Mouse (Mus musculus) layer of hippocampus, adult 9-11 months (tissue): Measurements from ENCODE around the gene Gm42420.

Experiments
- DNase-seq: peaks from one replicate; pipeline ENCODE4 v3.0.0; 2022

Gene Gm42420

DNA sequence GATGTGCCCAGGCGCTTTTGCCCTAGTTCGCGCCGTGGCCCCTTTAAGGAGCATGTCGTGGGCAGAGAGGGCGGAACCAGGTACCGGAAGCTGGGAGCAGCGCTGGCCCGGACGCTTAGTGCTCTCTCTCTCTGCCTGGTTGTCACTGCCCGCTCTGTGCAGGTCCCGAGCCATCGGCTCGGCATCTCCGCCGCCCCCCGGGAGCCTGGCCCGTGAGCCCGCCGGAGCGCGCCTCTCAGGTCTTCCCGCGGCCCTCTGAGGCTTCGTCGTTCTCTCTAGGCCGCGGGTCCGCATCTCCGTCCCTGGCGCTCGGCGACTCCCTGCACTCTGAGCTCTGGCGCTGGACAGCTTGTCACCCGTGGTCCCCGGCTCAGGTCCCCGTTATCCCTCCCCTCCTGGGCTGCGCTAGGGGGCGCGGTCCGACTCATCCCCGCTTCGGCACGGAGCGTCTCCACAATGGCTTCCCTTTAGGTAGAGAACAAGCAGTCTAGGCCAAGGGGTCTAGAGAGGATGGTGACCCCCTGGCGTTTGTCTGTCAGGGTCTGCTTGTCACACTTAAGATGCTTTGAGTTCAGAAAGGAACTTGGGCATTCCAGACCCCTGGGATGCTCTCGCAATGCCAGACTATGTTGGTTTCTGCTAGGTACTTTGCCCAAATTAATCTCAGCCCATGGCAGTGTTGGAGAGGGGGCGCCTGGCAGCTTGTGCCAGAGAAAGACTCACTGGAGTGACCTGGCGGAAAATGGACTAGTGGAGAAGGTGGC is 11.6 kb upstream of the Gm42420 start, which contains the start of gene Adck2:
Adck2 (plus strand) TSS at position 83 of the 764 bp plus-strand sequence.
- DNase-seq = peak; percentile 83

- no peak for DNase-seq
Measured at GRCm38 (mm10) chr6:39574555-39574869, 11.0 kb upstream of the Gm42420 start.

- DNase-seq = no peak
Measured at GRCm38 (mm10) chr6:39574951-39575350, 10.6 kb upstream of the Gm42420 start.

- no peak for DNase-seq
Measured at GRCm38 (mm10) chr6:39579552-39579951, 6.0 kb upstream of the Gm42420 start.

GRCm38 (mm10) chr6:39580558-39580957 is 5.0 kb upstream of the Gm42420 start:
- DNase-seq = no peak

DNA sequence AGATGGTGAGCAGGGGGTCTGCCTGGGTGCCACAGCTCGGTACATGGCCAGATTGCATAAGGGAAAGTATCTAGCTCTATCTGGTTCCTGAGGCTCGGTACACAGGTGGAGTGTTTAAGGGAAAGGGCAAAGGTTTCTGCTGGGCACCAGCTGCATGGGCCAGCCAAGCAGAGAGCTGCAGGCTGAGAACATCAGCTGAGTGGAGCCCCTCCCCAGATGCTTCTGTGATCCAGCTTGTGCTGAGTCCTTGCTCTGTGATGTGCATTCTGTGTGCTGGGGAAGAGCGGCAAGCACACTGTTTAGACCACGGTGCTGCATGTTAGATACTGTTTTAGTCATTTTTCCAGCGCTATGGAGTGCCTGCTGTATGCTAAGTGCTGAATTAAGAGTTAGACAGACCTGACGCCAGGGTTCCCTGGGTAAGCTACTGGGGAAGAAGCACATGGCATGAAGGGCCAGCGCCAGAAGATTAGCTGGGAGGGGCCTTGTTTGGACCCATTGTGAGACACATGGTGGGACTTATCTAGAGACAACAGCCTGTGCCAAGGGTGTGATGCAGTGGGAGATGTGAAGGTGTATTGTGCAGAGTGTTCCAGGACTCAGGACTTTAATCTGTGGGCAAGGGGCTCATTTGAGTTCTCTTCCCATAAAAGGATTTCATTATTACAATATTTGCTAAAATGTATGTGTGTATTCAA is 4.3 kb upstream of the Gm42420 start:
- DNase-seq = no peak

DNA sequence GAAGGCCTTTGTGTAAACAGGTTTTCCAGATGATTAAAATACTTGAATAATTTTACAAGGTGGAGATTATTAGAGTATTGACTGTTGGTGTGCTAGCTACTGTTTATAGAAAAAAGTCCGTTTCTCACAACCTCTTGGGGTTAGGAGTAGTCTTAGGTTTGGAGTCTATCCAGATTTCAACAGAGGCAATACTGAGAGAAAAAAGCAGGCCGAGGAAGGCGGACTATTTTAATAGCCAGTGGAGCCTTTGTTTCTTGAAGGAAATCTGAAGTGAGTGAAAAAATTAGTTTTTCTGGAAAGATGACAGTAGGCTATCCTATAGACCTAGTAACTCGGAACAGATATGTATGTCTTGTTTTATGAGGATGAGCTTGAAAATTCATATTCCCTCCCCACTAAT is 5.9 kb downstream of the Gm42420 start:
- no peak for DNase-seq

DNA sequence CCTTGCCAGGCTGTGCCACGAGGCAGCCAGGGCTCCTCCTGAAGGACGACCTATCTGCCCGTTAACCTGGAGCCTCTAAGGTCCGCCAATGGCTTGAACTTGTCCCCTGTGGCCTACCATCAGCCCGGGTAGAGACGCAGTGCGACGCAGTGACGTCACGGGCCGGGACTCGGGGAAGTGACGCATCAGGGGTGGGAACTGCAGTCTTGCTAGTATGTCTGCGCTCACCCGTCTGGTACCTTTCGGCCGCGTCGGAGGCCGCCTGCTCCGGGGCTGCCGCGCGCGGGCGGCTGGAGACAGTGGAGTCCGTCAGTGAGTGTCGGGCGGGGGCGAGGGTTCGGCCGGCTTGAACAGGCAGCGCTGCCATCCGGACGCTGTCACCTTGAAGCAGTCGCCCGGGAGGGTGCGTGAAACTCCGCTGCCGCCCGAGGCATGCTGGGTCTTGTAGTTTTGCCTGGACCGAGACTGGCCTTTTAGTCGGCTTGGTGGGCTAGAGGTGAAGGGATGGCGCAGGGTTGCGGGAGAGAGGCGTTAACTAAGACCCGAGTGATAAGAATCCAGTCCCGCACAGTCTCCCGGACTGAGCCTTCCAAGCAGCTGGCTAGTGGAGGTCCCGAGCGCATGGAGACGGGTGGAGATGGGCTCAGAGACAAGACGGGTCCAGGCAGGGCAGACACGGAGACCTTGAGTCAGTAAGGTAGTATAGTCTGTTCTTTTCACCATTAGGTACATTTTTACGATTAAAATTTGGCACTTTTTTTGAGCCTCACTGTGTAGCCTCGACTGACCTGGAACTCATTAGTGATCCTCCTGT is 7.1 kb downstream of the Gm42420 start, which contains the start of gene Ndufb2:
Ndufb2 (plus strand) TSS at position 174 of the 814 bp plus-strand sequence.
- peak; percentile 95 for DNase-seq

DNA sequence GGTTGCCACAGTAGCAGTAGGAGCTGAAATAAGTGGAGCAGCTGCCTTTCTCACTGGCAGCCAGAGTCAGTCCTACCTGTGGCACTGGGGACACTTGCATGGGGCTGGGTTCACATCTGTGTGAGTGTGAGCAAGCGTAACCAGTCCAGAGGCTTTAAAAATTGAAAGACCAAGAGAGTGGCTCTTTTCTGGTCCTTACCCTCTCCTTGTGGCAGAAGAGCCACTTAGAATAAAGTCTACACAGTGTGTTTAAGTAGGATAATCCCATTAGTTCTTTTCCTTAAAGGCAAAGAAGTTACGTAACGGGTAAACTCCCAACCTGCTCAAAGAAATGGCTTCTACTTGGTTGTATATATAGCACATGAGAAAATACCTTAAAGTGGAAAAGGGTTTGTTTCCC is 15.3 kb downstream of the Gm42420 start:
- DNase-seq = no peak

DNA sequence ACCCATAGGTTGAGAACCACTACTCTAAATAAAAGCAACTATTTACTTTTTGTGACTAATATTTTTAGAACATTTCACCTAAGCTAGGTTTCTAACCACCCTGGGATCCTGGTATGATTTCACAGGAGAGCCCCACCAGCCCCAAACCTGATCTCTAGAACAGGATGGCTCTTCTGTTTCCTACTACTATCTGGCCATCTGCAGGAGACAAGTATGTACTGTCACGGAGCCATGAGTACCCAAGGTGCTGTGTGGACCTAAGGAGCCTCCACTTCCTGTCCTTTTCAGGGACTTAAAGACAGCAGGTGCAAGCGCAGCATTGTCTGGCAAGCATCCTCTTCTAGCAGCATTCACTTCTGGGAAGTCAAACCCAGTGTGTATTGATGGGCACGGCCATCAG is 16.3 kb downstream of the Gm42420 start:
- no peak for DNase-seq

DNA sequence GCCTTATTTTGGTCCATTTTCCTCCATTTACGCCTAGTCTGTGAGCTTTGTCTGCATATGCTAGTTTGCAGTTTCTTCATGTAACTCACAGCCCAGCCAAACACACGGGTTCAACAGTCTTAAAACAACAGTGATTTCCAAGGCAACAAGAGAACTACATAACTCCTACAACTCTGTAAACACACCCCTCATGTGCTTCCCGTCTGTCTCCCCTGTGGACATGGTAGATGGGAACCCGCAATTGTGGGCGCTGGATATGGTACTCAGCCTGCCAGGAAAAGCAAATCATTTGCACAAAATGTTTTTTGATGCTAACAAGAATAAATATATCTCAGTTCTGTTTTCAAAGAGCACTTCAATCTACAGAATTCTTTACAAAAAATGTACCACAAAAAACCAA is 19.0 kb downstream of the Gm42420 start:
- peak; percentile 75 for DNase-seq

- no peak for DNase-seq
Measured at GRCm38 (mm10) chr6:39606056-39606455, 20.5 kb downstream of the Gm42420 start.

- DNase-seq = no peak
Measured at GRCm38 (mm10) chr6:39606862-39607261, 21.3 kb downstream of the Gm42420 start.

DNA sequence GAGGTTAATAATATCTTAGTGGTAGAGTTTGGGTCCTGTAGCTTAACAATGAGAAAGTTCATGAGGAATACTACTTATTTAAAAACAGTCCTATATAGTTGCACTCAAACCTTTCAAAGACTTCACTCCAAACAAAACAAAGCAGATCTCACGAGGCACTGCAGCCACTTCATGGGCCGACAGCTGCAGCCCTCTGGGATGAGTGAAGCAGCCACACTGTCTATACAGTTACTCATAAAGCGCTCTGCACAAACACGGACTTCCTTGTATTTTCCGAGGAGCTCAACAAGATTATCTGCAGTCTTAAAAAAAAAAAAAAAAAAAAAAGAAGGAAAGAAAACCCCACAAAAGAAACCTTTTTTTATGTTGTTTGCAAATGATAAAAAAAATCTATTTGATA is 21.8 kb downstream of the Gm42420 start:
- no peak for DNase-seq

DNA sequence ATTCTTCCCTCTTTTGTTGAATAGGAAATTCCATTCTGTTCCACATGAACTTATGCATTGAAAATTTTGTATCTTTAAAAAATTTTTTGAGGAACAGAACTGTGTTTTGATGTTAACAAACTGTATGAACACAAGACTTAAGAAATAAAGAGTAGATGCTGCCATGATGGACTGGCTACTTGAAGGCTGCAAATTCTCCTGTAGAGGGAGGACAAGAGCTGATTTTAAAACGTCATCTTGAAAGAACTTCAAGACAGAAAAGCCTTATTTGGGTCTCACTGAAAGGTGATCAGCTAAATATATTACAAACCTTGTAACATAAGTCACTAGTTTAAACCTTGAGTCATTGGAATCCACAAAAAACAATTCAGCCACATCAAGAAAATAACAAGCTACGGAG is 24.7 kb downstream of the Gm42420 start:
- no peak for DNase-seq

- no peak for DNase-seq
Measured at GRCm38 (mm10) chr6:39611296-39611695, 25.7 kb downstream of the Gm42420 start.
